Mouse (Mus musculus): ENCODE results near the gene Bpifa3. TPM values are rescaled to one million over a fixed set of nuclear protein-coding genes. Genes with fewer than 3 reads are reported as not detected.

The Bpifa3 gene
- polyA plus RNA-seq (2021; fragmentation: Nextera tagmentation): not detected in 2 replicates
- long read RNA-seq, experiment 1: 0 reads
- long read RNA-seq, experiment 2: 0 reads

DNA sequence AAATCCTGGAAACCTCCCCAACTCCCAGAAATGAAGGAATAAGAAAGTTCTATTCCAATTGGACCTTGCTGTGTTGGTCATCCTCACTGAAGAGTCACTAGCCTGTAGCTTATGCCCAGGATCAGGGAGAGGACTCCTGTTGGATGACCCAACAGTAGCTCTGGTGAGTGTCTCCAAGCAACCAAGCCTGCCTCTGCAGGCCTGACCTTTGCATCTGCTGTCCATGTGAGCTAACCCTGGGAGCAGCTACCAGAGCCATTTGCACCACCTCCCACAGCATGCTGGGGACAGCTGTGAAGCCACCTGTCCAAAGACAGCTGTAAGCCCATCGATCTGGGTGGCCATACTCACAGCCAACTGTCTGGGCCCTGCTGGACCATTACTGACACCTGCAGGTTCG is at the start of gene Bpifa3:
Gene Bpifa3 (plus strand): TSS at position 217 of the 400 bp plus-strand sequence.

DNA sequence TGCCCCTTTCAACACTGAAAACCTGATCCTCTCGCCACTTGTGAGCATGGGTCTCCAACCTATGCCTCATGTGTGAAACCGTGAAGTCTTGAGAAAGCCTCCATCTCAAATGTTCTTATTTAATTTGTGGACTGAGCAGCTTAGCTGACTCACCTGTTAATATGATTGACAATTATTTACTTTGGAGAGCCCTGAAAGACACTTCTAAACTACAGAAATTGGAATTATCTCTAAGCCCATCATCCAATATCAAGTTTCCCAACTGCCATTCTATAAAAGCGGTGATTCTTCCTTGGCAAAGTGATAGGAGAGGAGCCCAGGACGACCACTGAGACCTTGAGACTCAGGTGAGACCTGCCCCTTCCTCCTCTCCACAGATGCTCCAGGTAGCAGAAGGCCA is 12.4 kb downstream of the Bpifa3 start, which contains the start of gene Bpifa1:
Gene Bpifa1 (plus strand): TSS at position 301 of the 400 bp plus-strand sequence.

DNA sequence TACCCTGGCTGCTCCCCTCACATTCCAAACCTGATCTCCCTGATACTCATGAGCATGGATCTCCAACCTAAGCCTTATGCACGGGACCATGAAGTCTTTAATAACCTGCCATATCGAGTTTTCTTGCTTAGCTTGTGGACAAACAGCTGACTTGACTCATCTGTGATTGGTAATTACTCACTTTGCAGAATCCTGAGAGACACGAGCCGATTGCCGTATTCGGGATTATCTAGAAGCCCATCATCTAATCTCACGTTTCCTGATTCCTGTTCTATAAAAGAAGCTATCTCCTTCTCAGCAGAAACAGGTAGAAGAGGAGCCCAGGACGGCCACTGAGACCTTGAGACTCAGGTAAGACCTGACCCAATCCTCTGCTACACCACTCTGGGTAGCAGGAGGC is 32.2 kb downstream of the Bpifa3 start, which contains the start of gene Bpifa5:
Gene Bpifa5 (plus strand): TSS at position 301 of the 400 bp plus-strand sequence.

Other genes with a start within 250 kb of the Bpifa3 start
- gene Bpifb6, start 229.9 kb upstream of the Bpifa3 start, polyA plus RNA-seq (2021; fragmentation: Nextera tagmentation): not detected in 2 replicates
- gene Bpifb3, start 212.1 kb upstream of the Bpifa3 start, polyA plus RNA-seq (2021; fragmentation: Nextera tagmentation): 0.18 TPM in 1 of 2 replicates, not detected in the other
- 0.10 and 0.17 TPM in 2 replicates for gene Bpifb4, start 192.1 kb upstream of the Bpifa3 start, polyA plus RNA-seq (2021; fragmentation: Nextera tagmentation)
- not detected in 2 replicates for gene Bpifa6, start 155.4 kb upstream of the Bpifa3 start, polyA plus RNA-seq (2021; fragmentation: Nextera tagmentation)
- not detected in 2 replicates for gene Bpifa2, start 122.1 kb upstream of the Bpifa3 start, polyA plus RNA-seq (2021; fragmentation: Nextera tagmentation)
- gene Bpifa1, start 12.5 kb downstream of the Bpifa3 start, polyA plus RNA-seq (2021; fragmentation: Nextera tagmentation): not detected in 2 replicates
- gene Bpifa5, start 32.3 kb downstream of the Bpifa3 start, polyA plus RNA-seq (2021; fragmentation: Nextera tagmentation): not detected in 2 replicates
- gene Bpifb1, start 60.5 kb downstream of the Bpifa3 start, polyA plus RNA-seq (2021; fragmentation: Nextera tagmentation): 0.09 and 0.44 TPM in 2 replicates
- 0.06 TPM in 1 of 2 replicates, not detected in the other for gene Bpifb5, start 93.4 kb downstream of the Bpifa3 start, polyA plus RNA-seq (2021; fragmentation: Nextera tagmentation)
- gene Bpifb9a, start 127.5 kb downstream of the Bpifa3 start, polyA plus RNA-seq (2021; fragmentation: Nextera tagmentation): not detected in 2 replicates
- gene Bpifb9b, start 176.9 kb downstream of the Bpifa3 start, polyA plus RNA-seq (2021; fragmentation: Nextera tagmentation): not detected in 2 replicates
- gene Cdk5rap1, start 242.7 kb downstream of the Bpifa3 start, polyA plus RNA-seq (2021; fragmentation: Nextera tagmentation): 5.6 and 7.2 TPM in 2 replicates

All from left cerebral cortex, adult 6 months (tissue).